Mouse (Mus musculus): ENCODE data around the gene Tspan11. TPM values are rescaled to one million over a fixed set of nuclear protein-coding genes. Genes with fewer than 3 reads are reported as not detected.

Gene Tspan11
- polyA plus RNA-seq, 1 experiment from 2014 or later, result 3.2 TPM

- Histone ChIP-seq H3K9ac (ENCODE audit: low read depth, low read length) (no peak overlapping the region), H3K4me2 (ENCODE audit: low read length) (no peak overlapping the region), H3K4me1 (ENCODE audit: control insufficient read depth, insufficient read depth, low read depth, low read length) (no peaks in the 10 kb centered on the region), H3K4me3 (ENCODE audit: low read length) (no peak overlapping the region), H3K27ac (ENCODE audit: low read depth, low read length) (no peak overlapping the region), H3K27me3 (replicated peaks; ENCODE audit: control insufficient read depth, insufficient read depth, low read length) (no peaks in the 10 kb centered on the region), H3K9me3 (ENCODE audit: control insufficient read depth, low read length) (no peaks in the 10 kb centered on the region), H3K36me3 (ENCODE audit: control insufficient read depth, insufficient read depth, low read length) (no peaks in the 10 kb centered on the region)
- ATAC-seq, result no peak
- 94% methylated on average over 6 of the region's 6 CpGs for WGBS
Observed at GRCm38 (mm10) chr6:127871436-127871835, 16.0 kb upstream of the Tspan11 start.

DNA sequence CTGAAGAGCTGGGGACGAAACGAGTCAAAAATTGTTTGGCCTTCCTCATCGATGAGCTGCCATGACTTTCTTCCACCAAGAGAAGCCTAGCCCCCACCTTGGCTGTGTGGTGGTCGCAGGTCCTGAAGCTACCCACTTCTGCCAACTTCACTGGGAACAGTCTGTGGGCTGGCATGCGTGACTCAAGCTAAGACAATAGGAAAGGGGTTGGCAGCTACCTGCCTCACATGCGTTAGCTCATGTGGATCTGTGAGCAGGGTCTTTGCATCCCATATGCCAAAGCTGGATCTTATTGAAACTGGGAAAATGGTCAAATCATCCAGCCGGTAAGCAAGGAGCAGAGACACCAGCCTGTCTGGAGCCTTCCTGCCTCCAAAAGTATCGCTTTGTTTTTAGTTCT lies 14.8 kb upstream of the Tspan11 start:
- H3K4me1 ChIP-seq (ENCODE audit: control insufficient read depth, insufficient read depth, low read depth, low read length), result no peaks in the 10 kb centered on the region
- no peaks in the 10 kb centered on the region for H3K27me3 ChIP-seq (replicated peaks; ENCODE audit: control insufficient read depth, insufficient read depth, low read length)
- no peaks in the 10 kb centered on the region for H3K36me3 ChIP-seq (ENCODE audit: control insufficient read depth, insufficient read depth, low read length)
- WGBS, result 81% methylated on average over 8 of the region's 8 CpGs
- H3K9me3 ChIP-seq (ENCODE audit: control insufficient read depth, low read length), result no peaks in the 10 kb centered on the region
- no peak overlapping the region for H3K27ac ChIP-seq (ENCODE audit: low read depth, low read length)
- ATAC-seq, result 0 out of 2 replicates have a peak, but pooled peaks have one; percentile 45
- H3K4me2 ChIP-seq (ENCODE audit: low read length), result no peak overlapping the region
- H3K9ac ChIP-seq (ENCODE audit: low read depth, low read length), result no peak overlapping the region
- no peak overlapping the region for H3K4me3 ChIP-seq (ENCODE audit: low read length)

- WGBS, result 82% methylated on average over 11 of the region's 11 CpGs
- no peak overlapping the region for H3K9ac ChIP-seq (ENCODE audit: low read depth, low read length)
- ATAC-seq, result no peak
Observed at GRCm38 (mm10) chr6:127875883-127876282, 11.5 kb upstream of the Tspan11 start.

GRCm38 (mm10) chr6:127876436-127876835 lies 11.0 kb upstream of the Tspan11 start:
- no peaks in the 10 kb centered on the region for H3K4me1 ChIP-seq (ENCODE audit: control insufficient read depth, insufficient read depth, low read depth, low read length)

More at GRCm38 (mm10) chr6:127875883-127876282, 11.5 kb upstream of the Tspan11 start:
- Histone ChIP-seq H3K27ac (ENCODE audit: low read depth, low read length) (no peak overlapping the region), H3K27me3 (replicated peaks; ENCODE audit: control insufficient read depth, insufficient read depth, low read length) (no peaks in the 10 kb centered on the region), H3K4me2 (ENCODE audit: low read length) (no peak overlapping the region), H3K9me3 (ENCODE audit: control insufficient read depth, low read length) (no peaks in the 10 kb centered on the region; the same call in 1 of the 2 replicates), H3K4me1 (ENCODE audit: control insufficient read depth, insufficient read depth, low read depth, low read length) (no peaks in the 10 kb centered on the region), H3K4me3 (ENCODE audit: low read length) (no peak overlapping the region), H3K36me3 (ENCODE audit: control insufficient read depth, insufficient read depth, low read length) (no peaks in the 10 kb centered on the region)

GRCm38 (mm10) chr6:127877026-127877425 lies 10.4 kb upstream of the Tspan11 start:
- Histone ChIP-seq H3K27ac (ENCODE audit: low read depth, low read length) (no peak overlapping the region), H3K27me3 (replicated peaks; ENCODE audit: control insufficient read depth, insufficient read depth, low read length) (no peaks in the 10 kb centered on the region), H3K36me3 (ENCODE audit: control insufficient read depth, insufficient read depth, low read length) (no peaks in the 10 kb centered on the region), H3K4me2 (ENCODE audit: low read length) (no peak overlapping the region), H3K4me1 (ENCODE audit: control insufficient read depth, insufficient read depth, low read depth, low read length) (no peaks in the 10 kb centered on the region), H3K4me3 (ENCODE audit: low read length) (no peak overlapping the region), H3K9me3 (ENCODE audit: control insufficient read depth, low read length) (no peaks in the 10 kb centered on the region; the same call in 1 of the 2 replicates), H3K9ac (ENCODE audit: low read depth, low read length) (no peak overlapping the region)
- WGBS, result 70% methylated on average over 12 of the region's 12 CpGs
- ATAC-seq, result peak; percentile 63; the same call in 1 of the 2 replicates

More at GRCm38 (mm10) chr6:127876436-127876835, 11.0 kb upstream of the Tspan11 start:
- H3K27ac ChIP-seq (ENCODE audit: low read depth, low read length), result no peak overlapping the region
- WGBS, result 85% methylated on average over 9 of the region's 9 CpGs
- H3K27me3 ChIP-seq (replicated peaks; ENCODE audit: control insufficient read depth, insufficient read depth, low read length), result no peaks in the 10 kb centered on the region
- H3K9me3 ChIP-seq (ENCODE audit: control insufficient read depth, low read length), result no peaks in the 10 kb centered on the region; the same call in 1 of the 2 replicates
- no peaks in the 10 kb centered on the region for H3K36me3 ChIP-seq (ENCODE audit: control insufficient read depth, insufficient read depth, low read length)
- no peak overlapping the region for H3K9ac ChIP-seq (ENCODE audit: low read depth, low read length)
- ATAC-seq, result no peak
- H3K4me3 ChIP-seq (ENCODE audit: low read length), result no peak overlapping the region
- no peak overlapping the region for H3K4me2 ChIP-seq (ENCODE audit: low read length)

- no peak overlapping the region for H3K27ac ChIP-seq (ENCODE audit: low read depth, low read length)
- no peak overlapping the region for H3K4me2 ChIP-seq (ENCODE audit: low read length)
- no peak for ATAC-seq
- H3K4me3 ChIP-seq (ENCODE audit: low read length), result no peak overlapping the region
- no peak overlapping the region for H3K9ac ChIP-seq (ENCODE audit: low read depth, low read length)
- 88% methylated on average over 6 of the region's 6 CpGs for WGBS
- no peaks in the 10 kb centered on the region for H3K27me3 ChIP-seq (replicated peaks; ENCODE audit: control insufficient read depth, insufficient read depth, low read length)
- H3K4me1 ChIP-seq (ENCODE audit: control insufficient read depth, insufficient read depth, low read depth, low read length), result no peaks in the 10 kb centered on the region
- H3K9me3 ChIP-seq (ENCODE audit: control insufficient read depth, low read length), result no peaks in the 10 kb centered on the region; the same call in 1 of the 2 replicates
- H3K36me3 ChIP-seq (ENCODE audit: control insufficient read depth, insufficient read depth, low read length), result no peaks in the 10 kb centered on the region
Observed at GRCm38 (mm10) chr6:127879472-127879871, 7.9 kb upstream of the Tspan11 start.

DNA sequence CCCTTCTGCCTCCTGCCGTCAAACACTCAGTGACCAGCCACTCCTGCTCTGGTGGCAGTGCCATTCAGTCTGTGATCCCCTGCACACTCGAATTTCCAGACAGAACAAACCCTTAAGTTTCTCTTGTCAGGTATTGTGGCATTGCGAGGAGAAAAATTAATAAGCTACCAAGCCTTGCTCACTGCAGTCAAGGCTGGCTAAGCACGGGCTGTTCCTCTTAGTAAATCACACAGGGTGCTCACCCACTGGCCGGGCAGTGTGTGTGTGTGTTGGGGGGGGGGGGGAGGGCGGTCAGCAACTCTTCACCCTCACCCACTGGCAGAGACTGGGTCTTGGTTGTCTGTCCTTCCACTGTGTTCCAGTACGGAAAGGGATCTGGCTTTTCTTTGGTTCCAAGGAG lies 473 bp upstream of the Tspan11 start:
- Histone ChIP-seq H3K4me2 (ENCODE audit: low read length) (peak overlapping the region; percentile 90), H3K9ac (ENCODE audit: low read depth, low read length) (peak overlapping the region; percentile 80), H3K4me3 (ENCODE audit: low read length) (no peak overlapping the region; the same call in 1 of the 2 replicates), H3K27ac (ENCODE audit: low read depth, low read length) (peak overlapping the region; percentile 66; the same call in 1 of the 2 replicates), H3K27me3 (replicated peaks; ENCODE audit: control insufficient read depth, insufficient read depth, low read length) (no peaks in the 10 kb centered on the region; the same call in 1 of the 2 replicates), H3K36me3 (ENCODE audit: control insufficient read depth, insufficient read depth, low read length) (no peaks in the 10 kb centered on the region), H3K9me3 (ENCODE audit: control insufficient read depth, low read length) (no peaks in the 10 kb centered on the region), H3K4me1 (ENCODE audit: control insufficient read depth, insufficient read depth, low read depth, low read length) (peaks cover 24% of the 10 kb centered on the region)
- 3% methylated on average over 7 of the region's 7 CpGs for WGBS
- ATAC-seq, result no peak

- Histone ChIP-seq H3K27ac (ENCODE audit: low read depth, low read length) (peak overlapping the region; percentile 5; the same call in 1 of the 2 replicates), H3K9me3 (ENCODE audit: control insufficient read depth, low read length) (no peaks in the 10 kb centered on the region)
Observed at GRCm38 (mm10) chr6:127888581-127888980, 1.2 kb downstream of the Tspan11 start.

GRCm38 (mm10) chr6:127893611-127894010 lies 6.2 kb downstream of the Tspan11 start:
- WGBS, result 43% methylated on average over 6 of the region's 6 CpGs
- no peaks in the 10 kb centered on the region for H3K36me3 ChIP-seq (ENCODE audit: control insufficient read depth, insufficient read depth, low read length)

More at GRCm38 (mm10) chr6:127888581-127888980, 1.2 kb downstream of the Tspan11 start:
- peaks cover 24% of the 10 kb centered on the region for H3K4me1 ChIP-seq (ENCODE audit: control insufficient read depth, insufficient read depth, low read depth, low read length)
- 66% methylated on average over 3 of the region's 3 CpGs for WGBS
- peak overlapping the region; percentile 90 for H3K4me2 ChIP-seq (ENCODE audit: low read length)
- no peaks in the 10 kb centered on the region; the same call in 1 of the 2 replicates for H3K27me3 ChIP-seq (replicated peaks; ENCODE audit: control insufficient read depth, insufficient read depth, low read length)
- no peaks in the 10 kb centered on the region for H3K36me3 ChIP-seq (ENCODE audit: control insufficient read depth, insufficient read depth, low read length)
- H3K4me3 ChIP-seq (ENCODE audit: low read length), result no peak overlapping the region
- ATAC-seq, result no peak
- peak overlapping the region; percentile 17; the same call in 1 of the 2 replicates for H3K9ac ChIP-seq (ENCODE audit: low read depth, low read length)

More at GRCm38 (mm10) chr6:127893611-127894010, 6.2 kb downstream of the Tspan11 start:
- Histone ChIP-seq H3K27ac (ENCODE audit: low read depth, low read length) (no peak overlapping the region), H3K4me3 (ENCODE audit: low read length) (no peak overlapping the region), H3K9ac (ENCODE audit: low read depth, low read length) (no peak overlapping the region), H3K4me1 (ENCODE audit: control insufficient read depth, insufficient read depth, low read depth, low read length) (peaks cover under 1% of the 10 kb centered on the region), H3K27me3 (replicated peaks; ENCODE audit: control insufficient read depth, insufficient read depth, low read length) (no peaks in the 10 kb centered on the region), H3K4me2 (ENCODE audit: low read length) (no peak overlapping the region), H3K9me3 (ENCODE audit: control insufficient read depth, low read length) (no peaks in the 10 kb centered on the region; the same call in 1 of the 2 replicates)
- no peak for ATAC-seq

All from hindbrain, embryonic 16.5 days (tissue).